Mouse (Mus musculus) cerebellum, adult 2 months (tissue): Measurements from ENCODE around the gene Rangrf.

Source experiments
- CTCF ChIP-seq: fragments of 200-500 bp; IDR thresholded peaks from 2 replicates; pipeline ENCODE4 v1.5.1; 2011; ENCODE audit warnings: low read depth, mild to moderate bottlenecking, control low read depth, low read length, moderate library complexity, borderline replicate concordance; ENCODE audit not compliant: insufficient read depth
- POLR2A ChIP-seq: fragments of 200-500 bp; IDR thresholded peaks from 2 replicates; pipeline ENCODE4 v1.6.1; 2011; ENCODE audit warnings: low read length, control low read depth, borderline replicate concordance; ENCODE audit not compliant: insufficient read depth

- TF ChIP-seq CTCF (no peak), POLR2A (no peak)
These were observed 28.1 kb downstream of the Rangrf start for GRCm38 (mm10) chr11:68946806-68947440.
